Mouse (Mus musculus) limb, embryonic 10.5 days (tissue): ENCODE measurements around the gene Fam184a. TPM values are rescaled to one million over a fixed set of nuclear protein-coding genes. Genes with fewer than 3 reads are reported as not detected.

Experiments used
- DNase-seq: peaks from one replicate; pipeline ENCODE4 v3.0.0-alpha.2; 2017; ENCODE audit warnings: low spot score
- H3K27ac ChIP-seq: fragments of 300-500 bp; sonication (generic); 2 replicates; pipeline ENCODE4 v1.5.1; 2016; ENCODE audit warnings: mild to moderate bottlenecking
- H3K27me3 ChIP-seq: fragments of 300-500 bp; sonication (generic); 2 replicates; pipeline ENCODE4 v1.6.1; 2016; ENCODE audit warnings: low read depth, mild to moderate bottlenecking; ENCODE audit not compliant: poor library complexity, severe bottlenecking
- H3K36me3 ChIP-seq: fragments of 300-500 bp; sonication (generic); 2 replicates; pipeline ENCODE4 v1.6.1; 2016; ENCODE audit warnings: mild to moderate bottlenecking, moderate library complexity
- H3K4me1 ChIP-seq: fragments of 300-500 bp; sonication (generic); 2 replicates; pipeline ENCODE4 v1.6.1; 2016
- H3K4me3 ChIP-seq: fragments of 300-500 bp; sonication (generic); 2 replicates; pipeline ENCODE4 v1.5.1; 2016; ENCODE audit warnings: mild to moderate bottlenecking, moderate library complexity
- H3K9me3 ChIP-seq: fragments of 300-500 bp; sonication (generic); replicated peaks from 2 replicates; pipeline ENCODE4 v1.6.1; 2016; ENCODE audit warnings: mild to moderate bottlenecking
- WGBS: fragments of 180-500 bp; shearing (Covaris S2); methylation state at CpG from one replicate; pipeline ENCODE4 v1.1.7; 2016; 5-methylcytosine and 5-hydroxymethylcytosine counted together
- polyA plus RNA-seq: library from polyadenylated mRNA; unstranded; fragments of >200 nt; fragmentation: Nextera tagmentation; extraction: Ambion mirVana; gene quantifications from 2 replicates; pipeline ENCODE4 v1.2.1, GENCODE M21; 2016

Fam184a gene
- polyA plus RNA-seq, 1 experiment from 2014 or later, result 2.9 TPM

DNA sequence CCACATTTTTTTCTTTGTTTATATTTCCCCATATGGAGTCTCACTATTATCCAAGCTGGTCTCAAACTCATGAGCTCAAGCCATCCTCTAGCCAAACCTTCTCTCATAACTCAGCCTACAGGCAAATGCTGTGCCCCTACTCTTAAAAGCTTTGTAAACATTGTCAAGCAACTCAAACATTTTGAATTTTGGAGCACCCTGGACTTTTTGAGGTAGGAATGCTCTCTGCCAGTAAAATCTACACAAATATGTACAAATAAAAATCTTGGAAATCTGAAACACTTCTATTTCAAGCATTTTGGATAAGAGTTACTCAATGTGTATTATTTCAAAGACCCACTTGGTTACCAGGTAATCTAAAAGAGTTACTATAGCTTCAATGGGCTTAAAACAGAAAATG lies 10.9 kb downstream of the Fam184a start:
- no peaks in the 10 kb centered on the region for H3K36me3 ChIP-seq
- DNase-seq, result no peak
- no peaks in the 10 kb centered on the region for H3K4me1 ChIP-seq
- no peaks in the 10 kb centered on the region for H3K27me3 ChIP-seq
- no peaks in the 10 kb centered on the region for H3K9me3 ChIP-seq
- no peak overlapping the region for H3K4me3 ChIP-seq
- H3K27ac ChIP-seq, result no peak overlapping the region

DNA sequence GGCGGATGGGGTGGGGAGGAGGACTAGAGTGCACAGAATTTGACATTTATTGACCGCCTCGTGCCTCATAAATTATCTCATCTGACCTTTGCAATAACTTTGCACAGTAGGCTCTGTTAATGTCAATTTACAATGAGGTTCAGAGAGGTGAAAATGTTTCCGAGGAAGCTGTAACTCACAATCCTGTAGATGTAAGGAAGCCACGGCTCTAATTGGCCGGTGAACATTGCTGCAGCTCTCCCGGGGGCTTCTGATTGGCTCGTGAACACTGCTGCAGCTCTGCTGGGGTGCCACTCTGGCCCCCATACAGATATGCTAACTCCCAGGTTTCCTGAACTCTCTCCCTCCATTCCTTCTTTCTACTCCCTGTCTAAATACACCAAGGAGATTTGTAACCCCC lies 12.1 kb downstream of the Fam184a start:
- no peak overlapping the region for H3K4me3 ChIP-seq
- WGBS, result 82% methylated on average over 8 of the region's 8 CpGs
- H3K4me1 ChIP-seq, result no peaks in the 10 kb centered on the region
- H3K36me3 ChIP-seq, result no peaks in the 10 kb centered on the region
- DNase-seq, result no peak
- H3K27me3 ChIP-seq, result no peaks in the 10 kb centered on the region
- H3K9me3 ChIP-seq, result no peaks in the 10 kb centered on the region
- no peak overlapping the region for H3K27ac ChIP-seq

DNA sequence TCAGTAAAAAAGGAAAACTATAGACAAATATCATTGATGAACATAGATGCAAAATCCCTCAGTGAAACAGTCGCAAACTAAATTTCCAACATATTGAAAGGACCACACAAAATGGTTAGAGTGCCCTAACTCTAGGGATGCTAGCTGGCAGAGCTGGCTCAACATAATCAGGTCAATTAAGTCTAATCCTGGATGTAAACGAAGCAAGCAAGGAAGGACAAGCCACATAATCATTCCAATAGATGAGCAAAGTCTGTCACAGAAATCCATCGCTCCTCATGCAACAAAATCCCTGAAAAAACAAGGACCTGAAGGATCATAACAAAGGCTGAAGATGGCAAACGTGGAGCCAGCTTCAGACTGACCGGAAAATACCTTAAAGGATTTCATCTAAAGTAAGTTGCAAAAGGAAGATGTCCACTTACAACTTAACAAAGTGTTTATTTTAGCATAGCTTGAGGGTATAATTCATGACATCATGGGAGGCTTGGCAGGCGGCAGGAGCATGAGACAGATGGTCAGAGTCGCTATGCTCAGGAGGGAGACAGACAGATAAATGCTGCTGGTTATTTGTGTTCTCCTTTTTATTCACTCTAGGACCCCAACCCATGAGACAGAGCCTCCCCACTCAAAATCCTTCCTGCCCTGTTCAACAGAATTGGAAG lies 15.6 kb downstream of the Fam184a start:
- DNase-seq, result no peak

DNA sequence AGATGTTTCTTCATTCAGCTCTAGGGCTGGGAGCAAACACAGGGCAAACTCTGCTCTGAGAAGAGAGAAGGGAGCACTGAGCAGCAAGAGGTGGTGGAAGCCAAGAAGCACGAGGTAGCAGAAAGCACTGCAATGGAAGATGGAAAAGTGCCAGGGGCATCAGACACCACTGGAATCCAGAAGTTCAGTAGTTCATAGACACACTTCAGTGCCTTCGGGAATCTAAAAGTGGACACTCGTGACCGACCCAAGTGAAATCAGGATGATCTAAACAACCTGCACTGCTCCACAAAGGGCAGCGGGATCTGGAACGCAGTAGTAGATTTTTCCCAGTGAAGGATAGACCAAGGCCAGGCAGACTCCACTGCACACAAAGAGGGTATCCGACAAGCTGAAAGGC lies 18.6 kb downstream of the Fam184a start:
- H3K9me3 ChIP-seq, result no peaks in the 10 kb centered on the region
- H3K36me3 ChIP-seq, result no peaks in the 10 kb centered on the region
- H3K27ac ChIP-seq, result no peak overlapping the region
- WGBS, result 95% methylated on average over 7 of the region's 7 CpGs
- H3K4me3 ChIP-seq, result no peak overlapping the region
- H3K27me3 ChIP-seq, result no peaks in the 10 kb centered on the region
- DNase-seq, result no peak
- 0 out of 2 replicates have a peak, but pooled peaks cover 3% of the 10 kb centered on the region for H3K4me1 ChIP-seq

More for the DNA sequence above, 15.6 kb downstream of the Fam184a start:
- H3K36me3 ChIP-seq, result no peaks in the 10 kb centered on the region
- WGBS, result 82% methylated on average over 7 of the region's 7 CpGs
- no peak overlapping the region for H3K27ac ChIP-seq
- no peaks in the 10 kb centered on the region for H3K27me3 ChIP-seq
- no peaks in the 10 kb centered on the region for H3K9me3 ChIP-seq
- H3K4me1 ChIP-seq, result no peaks in the 10 kb centered on the region
- no peak overlapping the region for H3K4me3 ChIP-seq

DNA sequence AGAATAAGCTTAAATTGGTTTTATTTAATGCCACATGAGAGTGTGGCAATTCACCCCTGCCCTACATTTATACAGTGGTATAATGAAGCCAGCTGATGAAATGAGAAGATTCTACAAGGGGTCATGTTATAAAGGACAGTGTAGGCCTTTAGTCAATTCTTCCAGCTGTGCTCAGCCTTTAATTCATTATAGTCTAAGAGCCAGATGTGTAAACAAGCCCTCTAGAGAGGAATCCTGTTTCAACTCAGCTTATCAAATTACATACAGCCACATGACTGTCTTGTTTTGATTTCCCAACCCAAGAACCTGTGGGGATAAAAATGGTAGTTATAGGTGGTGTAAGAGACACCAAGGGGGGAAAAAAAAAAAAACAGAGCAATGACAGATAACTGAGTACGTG lies 22.0 kb downstream of the Fam184a start:
- Histone ChIP-seq H3K27me3 (no peaks in the 10 kb centered on the region), H3K27ac (no peak overlapping the region), H3K36me3 (no peaks in the 10 kb centered on the region), H3K4me1 (0 out of 2 replicates have a peak, but pooled peaks cover 3% of the 10 kb centered on the region), H3K4me3 (no peak overlapping the region), H3K9me3 (no peaks in the 10 kb centered on the region)
- no peak for DNase-seq
- 73% methylated on average over 1 of the region's 1 CpGs for WGBS

DNA sequence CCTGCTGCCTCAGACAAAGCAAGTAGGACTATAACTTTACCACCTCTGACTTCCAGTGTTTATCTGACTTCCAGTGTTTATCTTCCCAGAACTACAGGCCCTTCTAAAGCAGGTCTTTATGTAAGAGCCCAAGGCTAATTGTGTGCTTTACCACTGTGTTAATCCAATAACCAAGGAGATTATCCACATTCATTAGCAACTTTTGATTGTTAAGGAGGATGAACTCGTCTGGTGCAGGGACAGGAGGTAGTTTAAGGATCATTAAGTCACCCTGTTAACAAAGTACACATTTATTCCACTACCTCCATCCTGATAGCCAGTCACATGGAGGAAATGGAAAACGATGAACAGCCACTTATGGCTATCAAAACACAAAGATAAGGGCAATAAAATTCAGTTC lies 25.6 kb downstream of the Fam184a start:
- H3K4me3 ChIP-seq, result no peak overlapping the region
- no peaks in the 10 kb centered on the region for H3K36me3 ChIP-seq
- DNase-seq, result no peak
- no peak overlapping the region for H3K27ac ChIP-seq
- 0 out of 2 replicates have a peak, but pooled peaks cover 3% of the 10 kb centered on the region for H3K4me1 ChIP-seq
- WGBS, result 51% methylated on average over 2 of the region's 2 CpGs
- H3K27me3 ChIP-seq, result no peaks in the 10 kb centered on the region
- no peaks in the 10 kb centered on the region for H3K9me3 ChIP-seq

DNA sequence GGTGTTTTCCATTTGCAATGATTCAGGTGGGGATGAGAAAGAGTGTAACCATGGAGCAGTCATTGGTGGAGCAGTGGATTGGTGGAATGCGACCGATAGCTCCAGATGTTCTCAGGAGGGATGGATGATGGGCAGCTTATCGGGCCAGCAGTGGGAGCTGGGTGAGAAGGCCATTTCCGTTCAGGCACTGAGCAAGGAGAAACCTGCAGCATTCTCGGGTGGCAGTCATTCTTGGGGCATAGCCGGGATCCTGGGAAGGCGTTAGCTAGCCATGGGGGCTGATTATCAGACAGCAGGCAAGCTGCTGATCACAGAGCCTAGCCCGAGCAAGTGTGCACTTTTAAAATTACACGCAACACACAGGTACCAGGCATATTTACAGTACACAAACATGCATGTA lies 46.4 kb downstream of the Fam184a start:
- no peaks in the 10 kb centered on the region for H3K9me3 ChIP-seq
- H3K36me3 ChIP-seq, result no peaks in the 10 kb centered on the region
- WGBS, result 92% methylated on average over 9 of the region's 9 CpGs
- no peaks in the 10 kb centered on the region for H3K4me1 ChIP-seq
- no peak overlapping the region for H3K27ac ChIP-seq
- no peak overlapping the region for H3K4me3 ChIP-seq
- no peaks in the 10 kb centered on the region for H3K27me3 ChIP-seq
- no peak for DNase-seq

DNA sequence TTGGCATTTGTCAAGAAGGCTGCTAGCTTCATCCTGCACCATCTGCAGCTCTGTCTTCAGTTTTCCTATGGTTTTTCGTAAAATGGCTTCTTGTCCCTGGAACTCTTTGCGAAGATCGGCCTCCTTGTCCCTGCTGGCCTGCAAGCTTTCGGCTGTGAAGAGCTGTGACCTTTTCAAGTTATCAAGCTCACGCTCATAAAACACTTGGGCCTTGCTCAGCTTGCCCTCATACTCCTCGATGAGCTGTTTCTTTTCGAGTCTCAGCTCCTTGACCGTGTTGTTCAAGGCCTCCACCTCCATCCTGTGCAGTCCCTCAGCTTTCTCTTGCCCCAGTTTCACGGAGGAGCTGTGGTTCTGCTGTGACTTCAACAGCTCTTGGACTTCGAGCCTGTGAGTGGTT lies 52.4 kb downstream of the Fam184a start:
- no peaks in the 10 kb centered on the region for H3K36me3 ChIP-seq
- no peaks in the 10 kb centered on the region for H3K9me3 ChIP-seq
- 93% methylated on average over 10 of the region's 10 CpGs for WGBS

DNA sequence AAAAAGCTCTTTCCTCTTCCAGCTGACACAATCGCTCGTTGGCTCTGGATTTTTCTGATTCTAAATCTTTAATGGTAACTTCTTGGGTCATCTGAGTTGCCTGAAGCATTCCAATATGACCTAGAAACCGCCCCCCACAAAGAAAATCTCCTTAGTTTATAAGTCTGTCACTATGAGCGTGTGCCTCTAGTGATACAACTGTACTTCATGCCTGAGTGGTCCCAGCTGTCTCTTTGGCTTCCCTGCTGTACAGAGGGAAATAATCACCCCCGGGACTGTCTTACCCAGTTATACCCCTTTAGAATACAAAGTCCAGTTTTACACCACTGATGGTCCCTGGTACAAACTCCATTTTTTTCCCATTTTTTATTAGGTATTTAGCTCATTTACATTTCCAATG lies 56.2 kb downstream of the Fam184a start:
- H3K27ac ChIP-seq, result no peak overlapping the region
- no peaks in the 10 kb centered on the region for H3K36me3 ChIP-seq
- WGBS, result 88% methylated on average over 5 of the region's 5 CpGs
- no peak overlapping the region for H3K4me3 ChIP-seq
- no peaks in the 10 kb centered on the region for H3K4me1 ChIP-seq
- no peaks in the 10 kb centered on the region for H3K9me3 ChIP-seq
- H3K27me3 ChIP-seq, result no peaks in the 10 kb centered on the region
- no peak for DNase-seq

More for the DNA sequence above, 52.4 kb downstream of the Fam184a start:
- Histone ChIP-seq H3K27me3 (no peaks in the 10 kb centered on the region), H3K27ac (no peak overlapping the region), H3K4me3 (no peak overlapping the region), H3K4me1 (no peaks in the 10 kb centered on the region)
- DNase-seq, result no peak

DNA sequence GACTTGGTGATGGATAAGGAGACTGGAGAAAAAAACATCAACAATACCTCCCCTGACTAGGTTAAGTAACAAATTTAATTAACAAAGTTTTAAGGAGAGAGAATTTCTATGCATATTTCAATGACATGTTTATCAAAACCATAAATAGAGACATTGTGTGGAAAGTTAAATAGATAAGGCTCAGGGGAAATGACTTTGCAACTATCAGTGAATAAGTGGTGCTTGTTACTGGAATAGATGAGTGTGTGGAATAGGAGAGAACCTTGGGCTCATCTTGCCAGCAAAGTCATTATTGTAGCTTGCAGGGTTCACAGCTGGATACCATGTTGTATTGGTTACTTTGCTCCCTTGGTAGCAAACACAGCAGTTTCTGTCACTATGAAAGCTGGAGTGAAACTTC lies 59.7 kb downstream of the Fam184a start:
- H3K4me3 ChIP-seq, result no peak overlapping the region
- H3K9me3 ChIP-seq, result no peaks in the 10 kb centered on the region
- no peaks in the 10 kb centered on the region for H3K4me1 ChIP-seq
- H3K36me3 ChIP-seq, result no peaks in the 10 kb centered on the region
- H3K27me3 ChIP-seq, result no peaks in the 10 kb centered on the region
- H3K27ac ChIP-seq, result no peak overlapping the region
- DNase-seq, result no peak

DNA sequence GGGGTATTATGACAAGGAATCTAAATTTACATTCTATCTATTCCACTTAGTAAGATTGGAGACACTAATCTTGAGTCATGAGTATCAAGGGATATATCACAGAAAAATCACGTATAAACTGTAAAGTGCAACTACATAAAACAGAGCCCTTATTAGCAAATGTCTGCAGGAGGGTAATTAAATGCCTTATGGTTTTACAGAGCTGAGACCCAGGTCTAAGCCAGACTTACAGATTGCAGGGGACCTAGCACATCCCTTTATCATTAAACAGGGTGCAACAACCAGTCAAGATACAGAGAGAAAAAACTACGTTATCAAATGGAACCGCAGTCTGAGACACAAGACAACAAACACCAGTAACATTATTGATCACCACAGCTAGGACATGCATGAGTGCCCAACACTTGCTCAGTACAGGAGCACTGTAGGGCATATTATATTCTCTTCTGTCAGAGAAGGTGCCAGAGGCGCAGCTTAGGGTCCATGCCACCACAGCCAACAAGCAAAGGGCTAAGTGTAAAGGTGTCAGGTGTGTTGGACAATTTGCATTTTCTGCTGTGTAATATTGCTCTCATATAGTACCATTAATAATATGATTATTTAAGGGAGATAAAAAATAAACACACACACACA lies 61.9 kb downstream of the Fam184a start:
- H3K4me1 ChIP-seq, result no peaks in the 10 kb centered on the region
- 89% methylated on average over 4 of the region's 4 CpGs for WGBS
- DNase-seq, result no peak

DNA sequence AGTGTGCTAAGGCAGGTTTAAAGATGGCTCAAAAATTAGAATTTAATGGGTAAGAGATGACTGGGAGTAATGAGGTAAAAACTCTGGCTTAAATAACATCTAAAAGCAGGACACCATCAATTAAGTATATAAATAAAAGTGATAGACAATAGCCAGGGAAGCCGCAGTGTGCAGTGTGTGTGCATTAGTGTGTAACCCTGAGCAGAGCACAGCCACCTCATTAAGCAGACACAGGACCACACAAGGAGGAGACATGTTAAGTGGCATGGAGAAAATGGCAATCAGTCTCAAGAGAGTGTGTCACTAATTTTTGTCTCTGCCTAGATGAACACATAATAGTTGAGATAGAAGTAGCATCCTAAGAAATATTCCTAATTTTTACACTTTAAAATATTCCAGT lies 62.4 kb downstream of the Fam184a start:
- Histone ChIP-seq H3K27me3 (no peaks in the 10 kb centered on the region), H3K36me3 (no peaks in the 10 kb centered on the region), H3K27ac (no peak overlapping the region), H3K9me3 (no peaks in the 10 kb centered on the region), H3K4me3 (no peak overlapping the region), H3K4me1 (no peaks in the 10 kb centered on the region)
- DNase-seq, result no peak
- 86% methylated on average over 1 of the region's 1 CpGs for whole genome bisulfite sequencing

More for the DNA sequence above, 61.9 kb downstream of the Fam184a start:
- Histone ChIP-seq H3K4me3 (no peak overlapping the region), H3K36me3 (no peaks in the 10 kb centered on the region), H3K27me3 (no peaks in the 10 kb centered on the region), H3K9me3 (no peaks in the 10 kb centered on the region), H3K27ac (no peak overlapping the region)

DNA sequence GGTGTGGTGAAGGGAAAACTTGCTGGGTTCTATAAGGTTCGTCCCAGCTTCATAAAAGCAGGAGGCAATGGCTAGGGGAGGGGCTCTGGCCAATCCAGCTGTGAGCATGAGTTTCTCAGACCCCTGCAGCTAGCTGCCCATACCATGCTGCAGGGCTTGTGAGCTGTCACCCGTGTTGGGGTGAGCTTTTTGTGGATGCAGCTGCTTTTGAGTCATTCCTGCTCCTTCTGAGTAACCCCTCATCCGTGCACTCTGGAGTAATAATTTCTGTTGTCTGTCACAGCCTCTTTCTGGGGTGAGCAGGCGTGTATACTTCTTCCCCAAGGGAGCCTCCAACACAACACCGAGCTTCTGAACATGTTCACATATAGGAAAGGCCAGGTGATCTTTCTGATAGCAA lies 63.0 kb downstream of the Fam184a start:
- 67% methylated on average over 5 of the region's 5 CpGs for WGBS
- H3K4me1 ChIP-seq, result no peaks in the 10 kb centered on the region
- no peaks in the 10 kb centered on the region for H3K9me3 ChIP-seq
- H3K27me3 ChIP-seq, result no peaks in the 10 kb centered on the region
- H3K36me3 ChIP-seq, result no peaks in the 10 kb centered on the region
- no peak overlapping the region for H3K27ac ChIP-seq
- no peak for DNase-seq
- H3K4me3 ChIP-seq, result no peak overlapping the region

DNA sequence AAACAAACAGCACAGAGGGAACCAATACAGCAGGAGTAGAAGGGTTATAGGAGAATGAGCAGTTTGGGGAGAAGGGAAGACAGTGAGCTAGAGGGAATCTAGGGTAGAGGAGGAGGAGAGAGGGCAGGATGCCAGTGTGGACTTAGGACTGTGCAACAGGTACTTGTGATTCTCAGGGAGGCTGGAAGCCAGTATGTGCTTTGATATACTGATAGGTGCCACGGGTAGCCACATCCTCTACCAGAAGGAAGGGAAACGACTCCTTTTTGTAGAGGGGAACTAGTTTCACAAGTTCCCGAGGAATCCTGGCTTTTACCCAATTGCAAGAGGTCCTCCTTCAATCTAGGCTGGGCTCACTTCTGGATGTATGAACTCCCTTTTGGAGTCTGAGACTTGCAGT lies 65.1 kb downstream of the Fam184a start:
- H3K27me3 ChIP-seq, result no peaks in the 10 kb centered on the region
- no peak overlapping the region for H3K4me3 ChIP-seq
- no peaks in the 10 kb centered on the region for H3K4me1 ChIP-seq
- H3K27ac ChIP-seq, result no peak overlapping the region
- H3K36me3 ChIP-seq, result no peaks in the 10 kb centered on the region
- 74% methylated on average over 3 of the region's 3 CpGs for WGBS
- no peaks in the 10 kb centered on the region for H3K9me3 ChIP-seq
- DNase-seq, result no peak
